Mouse (Mus musculus): ENCODE measurements at regions not wholly inside any gene's neighbourhood (a gene's known extent, or its start where the extent isn't known, plus 50 kb on each side); places are given as distances from the start of the nearest gene placed in this dataset.

- TF ChIP-seq CTCF (IDR thresholded peaks at IDR 0.05; ENCODE audit: insufficient read depth, low read depth, low read length) (no peak), POLR2A (IDR thresholded peaks at IDR 0.05; ENCODE audit: insufficient read depth, low read depth, low read length) (no peak)
Observed at GRCm38 (mm10) chr8:5965403-5966015, 860.4 kb upstream of the Slc10a2 start.

Measured in olfactory bulb, adult 2 months (tissue).